Mouse (Mus musculus) frontal cortex, adult 2 months (tissue): Measurements from ENCODE around the gene H1foo. TPM values are rescaled to one million over a fixed set of nuclear protein-coding genes. Genes with fewer than 3 reads are reported as not detected.

Source experiments
- DNase-seq, 2 experiments: peaks; one replicate each; pipeline ENCODE4 v3.0.0; 2022; ENCODE audit warnings: low spot score in 1 of 2; ENCODE audit errors: extremely low spot score in 1 of 2
- polyA plus RNA-seq: library from polyadenylated mRNA; depleted of rRNA; stranded (reverse); fragments of >200 nt; gene quantifications from 2 replicates; pipeline ENCODE4 v1.2.3, GENCODE M21; 2012

The H1foo gene
- polyA plus RNA-seq, 1 experiment = not detected

DNA sequence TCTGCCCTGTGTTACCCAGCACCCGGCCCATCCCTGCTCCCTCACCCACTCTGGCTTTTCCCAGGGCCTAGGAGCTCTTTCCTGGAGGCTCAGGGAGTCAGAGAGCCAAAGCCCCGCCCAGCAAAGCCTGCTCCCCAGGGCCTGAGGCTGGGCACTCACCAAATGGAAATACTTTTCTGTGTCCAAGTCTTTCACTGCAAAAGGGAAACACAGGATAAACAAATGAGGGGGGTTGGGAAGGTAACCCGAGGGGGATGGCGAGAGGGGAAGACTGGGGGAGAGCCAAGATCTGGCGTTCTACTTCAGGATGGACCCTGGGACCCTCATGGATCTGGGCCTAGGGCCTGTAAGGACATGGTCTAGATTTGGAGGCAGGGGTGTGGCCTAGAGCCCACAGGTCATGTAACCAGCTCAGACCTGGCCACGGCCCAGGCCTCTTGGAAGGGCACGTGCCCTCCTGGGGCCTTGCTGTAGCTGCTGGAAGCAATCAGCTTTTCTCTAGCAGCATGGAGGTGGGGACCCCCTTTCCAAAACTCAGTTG, 14.5 kb downstream of the H1foo start:
- DNase-seq = no peak

DNA sequence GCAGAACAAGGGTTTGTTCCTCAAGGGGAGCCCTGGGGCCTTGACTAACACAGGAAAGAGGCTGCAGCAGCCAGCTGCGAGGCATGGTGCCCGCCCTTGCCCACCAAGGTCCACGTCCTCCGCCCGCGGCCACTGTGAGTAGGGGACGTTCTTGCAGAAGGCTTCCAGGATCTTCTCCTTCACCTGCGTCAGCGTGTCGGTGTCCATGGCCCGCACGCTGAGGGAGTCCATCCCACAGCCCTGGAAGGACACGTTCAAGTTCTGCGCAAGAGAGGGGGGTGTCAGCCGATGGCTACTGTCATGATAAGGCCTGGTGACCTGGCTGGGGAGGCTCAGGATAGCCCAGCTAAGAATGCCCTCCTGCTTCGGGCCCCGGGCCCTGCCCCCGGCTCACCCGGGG, 15.6 kb downstream of the H1foo start:
- DNase-seq = no peak

GRCm38 (mm10) chr6:115961743-115962142, 17.0 kb downstream of the H1foo start:
- no peak for DNase-seq

DNA sequence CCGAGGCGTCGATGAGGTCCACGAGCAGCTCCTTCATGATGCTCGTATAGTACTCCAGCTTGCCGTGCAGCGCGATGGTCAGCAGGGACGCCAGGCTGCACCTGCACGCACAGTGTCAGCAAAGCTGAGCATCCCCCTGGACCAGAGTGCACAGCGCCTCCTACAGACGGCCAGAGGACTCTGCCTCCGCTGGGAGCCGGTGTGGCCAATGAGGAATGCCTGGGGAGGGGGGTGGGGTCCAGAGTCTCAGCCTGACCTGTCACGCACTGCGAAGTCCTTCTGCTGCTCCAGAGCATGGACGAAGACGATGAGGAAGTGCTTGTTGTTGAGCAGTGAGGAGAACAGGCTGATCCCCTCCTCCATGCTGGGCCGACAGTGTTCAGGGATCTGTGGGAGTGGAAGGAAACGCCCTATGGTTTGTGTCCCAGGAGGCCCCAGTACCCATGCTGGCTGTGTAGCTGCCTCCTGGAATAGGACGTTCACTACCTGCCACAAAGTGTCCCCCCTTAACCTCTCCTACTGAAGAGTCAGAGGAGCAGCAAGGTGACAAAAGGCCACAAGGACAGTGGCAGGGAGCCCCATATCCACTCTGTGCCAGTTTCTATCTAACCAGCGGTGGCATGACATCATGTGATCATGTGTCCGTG, 17.8 kb downstream of the H1foo start:
- no peak for DNase-seq

DNA sequence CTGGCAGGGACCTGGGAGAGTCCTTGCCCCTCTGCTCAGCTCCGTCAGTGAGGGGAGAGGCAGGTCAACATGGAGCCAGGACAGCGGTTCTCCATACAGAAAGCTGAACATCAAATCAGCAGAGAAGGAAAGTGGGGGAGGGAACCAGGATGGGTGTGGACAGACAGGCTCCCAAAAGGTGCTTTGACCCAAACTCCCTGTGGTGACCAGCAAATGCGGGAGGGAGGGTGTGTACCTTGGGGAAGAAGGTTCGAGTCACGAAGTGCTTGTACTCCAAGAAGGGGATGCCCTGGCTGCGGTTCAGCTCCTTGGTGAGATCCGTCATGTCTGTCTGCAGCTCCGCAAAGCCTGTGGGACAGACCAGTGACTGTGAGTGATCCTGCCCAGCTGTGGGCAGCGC, 18.9 kb downstream of the H1foo start:
- no peak for DNase-seq

DNA sequence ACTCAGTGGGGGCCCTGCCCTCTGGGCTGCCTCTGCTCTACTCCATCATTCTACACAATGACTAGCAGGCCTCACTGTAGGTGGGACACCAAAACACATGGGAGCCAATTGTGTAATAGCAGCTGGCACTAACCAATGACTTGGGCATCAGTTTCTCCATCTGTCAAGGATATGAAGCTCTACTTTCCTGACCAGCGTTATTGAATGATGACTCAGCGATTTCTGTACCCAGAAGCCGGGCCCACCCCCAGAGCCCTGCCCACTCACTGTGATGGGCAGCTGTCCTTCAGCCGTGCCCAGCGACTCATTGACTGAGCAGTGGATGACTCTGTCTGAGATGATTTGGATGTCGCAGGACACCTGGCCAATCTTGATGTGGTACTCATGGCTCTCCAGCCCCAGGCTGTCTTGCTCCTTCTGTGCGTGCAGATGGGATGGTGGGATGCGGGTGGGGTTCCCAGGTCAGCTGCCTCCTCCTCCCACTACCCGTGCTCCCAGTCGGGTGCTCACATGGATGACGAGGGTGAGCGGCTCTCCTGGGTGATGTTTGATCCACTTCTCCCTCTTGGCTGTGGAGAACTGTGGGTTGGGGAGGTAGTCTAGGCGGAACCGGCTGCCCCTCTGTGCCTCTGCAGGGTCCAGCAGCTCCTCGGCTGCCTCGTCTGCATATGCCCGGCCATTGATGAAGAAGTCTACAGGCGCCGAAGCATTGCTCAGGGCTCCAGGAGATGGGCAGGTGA, 21.7 kb downstream of the H1foo start:
- no peak for DNase-seq

DNA sequence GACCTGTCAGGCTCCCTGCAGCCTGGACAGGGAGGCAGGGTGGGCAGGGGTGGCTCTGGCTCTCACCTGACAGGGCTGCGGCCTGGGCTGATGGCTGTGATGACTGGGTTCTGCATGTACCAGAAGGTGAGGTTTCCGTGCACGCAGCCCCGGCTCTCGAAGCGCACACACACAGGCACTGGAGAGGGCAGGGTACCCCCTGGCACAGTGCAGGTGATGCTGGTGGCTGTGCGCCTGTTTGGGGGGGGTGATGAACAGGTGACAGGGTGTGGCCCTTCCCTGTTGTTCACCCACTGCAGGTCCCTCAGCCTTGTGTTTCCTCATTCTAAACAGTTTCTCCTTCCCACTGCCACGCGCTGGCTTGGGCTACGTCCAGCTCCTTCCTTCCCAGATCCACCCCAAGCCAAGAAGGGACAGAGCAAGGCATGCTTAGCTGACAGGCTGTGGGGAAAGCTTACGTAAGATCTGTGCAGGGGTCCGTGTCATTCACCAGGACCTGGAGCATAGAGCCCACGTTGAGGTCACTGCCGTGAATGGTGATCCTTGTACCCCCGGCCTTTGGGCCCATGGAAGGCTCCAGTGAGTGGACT, 22.6 kb downstream of the H1foo start:
- DNase-seq = no peak

DNA sequence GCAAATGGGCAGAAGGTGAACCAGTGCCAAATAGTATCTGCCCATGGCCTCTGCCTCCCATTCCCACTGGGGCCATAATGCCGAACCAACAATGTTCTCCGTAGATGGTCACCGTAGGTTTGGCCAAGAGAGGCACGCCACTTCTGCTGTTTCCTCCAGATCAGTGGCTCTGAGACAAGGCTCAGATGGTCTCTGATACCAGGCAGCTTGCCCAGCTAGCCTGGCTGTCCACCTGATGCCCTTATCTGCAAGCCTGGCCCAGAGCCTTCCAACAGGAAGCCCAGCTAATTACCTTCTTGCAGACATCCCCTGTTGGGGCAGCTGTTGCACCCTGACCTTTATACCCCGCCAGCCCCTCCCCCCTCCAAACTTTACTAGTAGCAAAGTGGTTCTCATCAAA, 23.3 kb downstream of the H1foo start:
- DNase-seq = no peak

- no peak for DNase-seq
Measured at GRCm38 (mm10) chr6:115968700-115969099, 24.0 kb downstream of the H1foo start.

GRCm38 (mm10) chr6:115969103-115969502, 24.4 kb downstream of the H1foo start:
- no peak for DNase-seq

GRCm38 (mm10) chr6:115969952-115970351, 25.2 kb downstream of the H1foo start:
- DNase-seq = no peak

DNA sequence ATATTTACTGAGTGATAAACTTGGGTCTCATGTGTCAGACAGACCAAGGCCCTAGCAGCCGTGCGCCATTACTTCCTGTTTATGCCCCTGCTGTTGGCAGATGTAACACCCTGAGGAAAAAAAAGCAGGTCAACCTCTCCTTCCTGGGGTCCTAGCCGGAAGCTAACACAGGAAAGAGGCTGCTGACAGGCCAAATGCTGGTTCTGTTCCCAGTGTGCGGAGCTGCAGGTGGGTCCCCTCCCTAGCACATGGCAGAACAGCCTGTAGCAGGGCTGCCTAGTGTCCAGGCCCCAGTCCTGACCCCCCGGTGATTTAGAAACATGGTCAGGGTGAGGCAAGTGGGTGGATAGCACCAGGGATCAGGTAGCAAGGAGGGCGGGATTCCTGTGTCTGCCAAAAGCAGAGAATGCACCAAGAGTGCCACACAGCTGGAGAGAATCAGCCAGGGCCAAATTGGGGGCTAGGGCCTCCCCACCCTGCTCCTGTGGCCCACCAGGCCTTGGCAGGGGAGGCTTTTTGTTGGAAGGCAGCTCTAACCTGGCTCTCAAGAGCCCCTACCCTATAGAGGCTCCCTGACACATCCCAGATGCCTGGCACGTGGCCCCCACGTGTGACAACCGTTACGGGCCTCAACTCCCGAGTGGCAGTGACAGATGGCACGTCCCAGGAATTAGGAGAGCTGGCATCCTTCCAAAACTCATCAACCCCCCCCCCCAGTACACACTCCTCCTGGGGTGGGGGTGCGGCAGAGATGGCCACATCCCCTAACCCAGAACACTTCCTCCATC, 26.7 kb downstream of the H1foo start:
- DNase-seq = no peak

- no peak for DNase-seq
Measured at GRCm38 (mm10) chr6:115972083-115972764, 27.5 kb downstream of the H1foo start.

GRCm38 (mm10) chr6:115973139-115973875, 28.6 kb downstream of the H1foo start:
- DNase-seq = no peak

GRCm38 (mm10) chr6:115973881-115974662, 29.3 kb downstream of the H1foo start:
- DNase-seq = no peak

- no peak for DNase-seq
Measured at GRCm38 (mm10) chr6:115975606-115976005, 30.9 kb downstream of the H1foo start.

DNA sequence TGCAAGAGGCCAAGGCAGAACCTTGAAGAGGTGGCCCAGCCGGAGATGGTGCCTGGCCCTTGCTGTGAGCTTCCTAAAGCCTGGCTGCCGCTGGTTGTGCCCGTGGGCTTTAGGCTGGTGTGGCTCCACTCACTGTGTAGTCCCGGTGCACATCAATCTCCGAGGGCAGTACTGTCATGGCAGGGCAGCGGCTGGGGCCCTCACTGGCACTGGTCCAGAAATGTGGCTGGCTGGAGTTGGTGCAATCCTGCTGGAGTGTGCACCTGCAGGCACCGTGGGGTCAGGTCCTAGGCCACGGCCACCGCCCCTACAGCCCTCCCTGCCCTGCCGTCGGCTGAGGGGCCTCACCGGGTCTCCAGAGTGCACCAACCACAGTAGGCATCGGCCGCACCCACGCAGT, 33.1 kb downstream of the H1foo start:
- DNase-seq = no peak

GRCm38 (mm10) chr6:115978596-115978995, 33.9 kb downstream of the H1foo start:
- no peak for DNase-seq

- no peak for DNase-seq
Measured at GRCm38 (mm10) chr6:115982889-115983288, 38.2 kb downstream of the H1foo start.
